Mouse (Mus musculus): ENCODE measurements at regions not wholly inside any gene's neighbourhood (a gene's known extent, or its start where the extent isn't known, plus 50 kb on each side); places are given as distances from the start of the nearest gene placed in this dataset.

DNA sequence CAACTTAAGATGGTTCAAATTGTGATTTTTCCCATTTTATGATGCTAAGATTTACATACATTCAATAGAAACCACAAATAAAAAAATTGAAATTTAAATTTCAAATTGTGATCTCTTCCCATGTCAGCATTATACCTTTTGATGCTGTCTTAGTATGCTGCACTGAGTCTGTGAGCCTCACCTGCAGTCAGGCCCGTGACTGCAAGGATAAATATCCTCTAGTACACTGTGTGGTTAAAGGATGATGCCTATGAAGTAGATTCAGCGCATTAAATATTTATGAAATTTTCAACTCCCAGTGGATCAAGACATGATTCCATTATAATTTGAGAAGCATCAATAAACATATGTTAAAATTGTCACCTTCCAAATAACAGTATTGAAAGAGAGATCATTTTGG lies 340.4 kb downstream of the Mllt3 start:
- WGBS, result 83% methylated on average over 2 of the region's 2 CpGs
- Histone ChIP-seq H3K36me3 (ENCODE audit: control insufficient read depth, insufficient read depth, low read length) (no peaks in the 10 kb centered on the region), H3K4me3 (ENCODE audit: low read depth, low read length) (no peak overlapping the region), H3K27me3 (ENCODE audit: control insufficient read depth, insufficient read depth, low read length) (no peaks in the 10 kb centered on the region), H3K4me1 (ENCODE audit: control insufficient read depth, insufficient read depth, insufficient read length, low read length) (no peaks in the 10 kb centered on the region), H3K27ac (ENCODE audit: insufficient read depth, low read depth, low read length) (no peak overlapping the region)
- TF ChIP-seq CTCF (IDR thresholded peaks at IDR 0.05; ENCODE audit: extremely low read depth, insufficient read length, insufficient replicate concordance, low read depth, low read length) (no peak), POLR2A (IDR thresholded peaks at IDR 0.05; ENCODE audit: low read depth, low read length) (no peak)

DNA sequence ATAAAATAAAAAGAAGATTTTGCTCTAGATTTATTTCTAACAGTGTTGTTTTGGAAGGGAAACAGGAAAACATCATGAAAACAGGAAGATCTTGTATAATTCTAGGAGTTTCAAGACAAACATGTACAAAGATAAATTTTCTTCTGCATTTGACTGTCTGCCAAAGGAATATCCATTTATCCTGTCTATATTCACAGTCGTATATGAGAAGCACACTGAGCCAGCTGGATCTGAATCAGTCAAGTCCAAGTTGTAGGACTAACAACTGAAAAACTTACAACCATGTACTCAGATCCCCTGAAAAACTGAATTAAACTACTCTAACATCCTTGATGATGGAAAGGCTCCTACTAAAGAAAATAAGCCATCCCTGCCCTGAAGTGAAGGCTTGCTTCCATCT lies 348.2 kb downstream of the Mllt3 start:
- Histone ChIP-seq H3K27me3 (ENCODE audit: control insufficient read depth, insufficient read depth, low read length) (no peaks in the 10 kb centered on the region), H3K36me3 (ENCODE audit: control insufficient read depth, insufficient read depth, low read length) (no peaks in the 10 kb centered on the region), H3K4me1 (ENCODE audit: control insufficient read depth, insufficient read depth, insufficient read length, low read length) (no peaks in the 10 kb centered on the region), H3K4me3 (ENCODE audit: low read depth, low read length) (no peak overlapping the region), H3K27ac (ENCODE audit: insufficient read depth, low read depth, low read length) (no peak overlapping the region)
- no peak for TF ChIP-seq POLR2A (IDR thresholded peaks at IDR 0.05; ENCODE audit: low read depth, low read length)
- no peak for TF ChIP-seq CTCF (IDR thresholded peaks at IDR 0.05; ENCODE audit: extremely low read depth, insufficient read length, insufficient replicate concordance, low read depth, low read length)
- 70% methylated on average over 1 of the region's 1 CpGs for WGBS

DNA sequence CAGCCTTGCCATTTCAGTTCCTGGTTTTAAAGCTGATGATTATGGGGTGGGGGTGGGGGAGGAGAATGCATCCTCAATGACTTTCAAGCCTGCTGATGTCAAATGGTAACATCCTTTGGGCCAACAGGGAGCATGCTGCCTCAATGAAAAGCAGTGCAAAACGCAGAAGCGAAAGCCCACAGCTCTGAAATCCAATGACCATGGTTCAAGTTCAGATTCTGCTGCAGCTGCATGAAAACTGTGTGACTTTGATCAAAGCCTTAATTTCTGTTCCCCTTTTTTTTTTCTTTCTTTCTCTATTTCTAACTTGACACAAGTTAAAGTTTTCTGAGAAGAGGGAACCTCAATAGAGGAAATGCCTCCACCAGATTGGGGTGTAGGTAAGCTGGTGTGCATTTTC lies 350.4 kb downstream of the Mllt3 start:
- Histone ChIP-seq H3K27ac (ENCODE audit: insufficient read depth, low read depth, low read length) (no peak overlapping the region), H3K4me1 (ENCODE audit: control insufficient read depth, insufficient read depth, insufficient read length, low read length) (no peaks in the 10 kb centered on the region), H3K27me3 (ENCODE audit: control insufficient read depth, insufficient read depth, low read length) (no peaks in the 10 kb centered on the region), H3K4me3 (ENCODE audit: low read depth, low read length) (no peak overlapping the region), H3K36me3 (ENCODE audit: control insufficient read depth, insufficient read depth, low read length) (no peaks in the 10 kb centered on the region)
- TF ChIP-seq POLR2A (IDR thresholded peaks at IDR 0.05; ENCODE audit: low read depth, low read length), result no peak
- TF ChIP-seq CTCF (IDR thresholded peaks at IDR 0.05; ENCODE audit: extremely low read depth, insufficient read length, insufficient replicate concordance, low read depth, low read length), result no peak
- 93% methylated on average over 2 of the region's 2 CpGs for WGBS

DNA sequence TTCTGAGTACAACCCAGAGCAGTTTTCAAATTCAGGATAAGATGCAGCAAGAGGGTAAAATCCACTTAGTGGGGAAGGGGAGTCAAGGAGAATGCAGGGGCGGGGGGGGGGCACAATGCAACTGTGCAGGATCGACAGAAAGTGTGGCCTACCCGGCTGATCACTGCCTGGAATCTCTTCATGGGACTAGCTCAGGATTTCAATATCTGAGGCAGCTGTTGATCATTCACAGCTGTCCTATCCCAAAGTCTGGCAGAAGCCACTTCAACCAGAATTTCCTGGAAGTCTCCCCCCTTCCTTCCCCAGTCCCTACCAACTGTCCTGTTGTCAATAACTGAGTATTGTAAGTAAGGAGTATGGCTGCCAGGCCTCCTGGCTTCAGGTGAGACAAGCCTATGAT lies 362.1 kb downstream of the Mllt3 start:
- WGBS, result 65% methylated on average over 3 of the region's 3 CpGs
- Histone ChIP-seq H3K27ac (ENCODE audit: insufficient read depth, low read depth, low read length) (no peak overlapping the region), H3K27me3 (ENCODE audit: control insufficient read depth, insufficient read depth, low read length) (no peaks in the 10 kb centered on the region), H3K4me3 (ENCODE audit: low read depth, low read length) (no peak overlapping the region), H3K4me1 (ENCODE audit: control insufficient read depth, insufficient read depth, insufficient read length, low read length) (peaks cover 4% of the 10 kb centered on the region; the same call in 1 of the 2 replicates), H3K36me3 (ENCODE audit: control insufficient read depth, insufficient read depth, low read length) (no peaks in the 10 kb centered on the region)
- TF ChIP-seq POLR2A (IDR thresholded peaks at IDR 0.05; ENCODE audit: low read depth, low read length) (no peak), CTCF (IDR thresholded peaks at IDR 0.05; ENCODE audit: extremely low read depth, insufficient read length, insufficient replicate concordance, low read depth, low read length) (no peak)

DNA sequence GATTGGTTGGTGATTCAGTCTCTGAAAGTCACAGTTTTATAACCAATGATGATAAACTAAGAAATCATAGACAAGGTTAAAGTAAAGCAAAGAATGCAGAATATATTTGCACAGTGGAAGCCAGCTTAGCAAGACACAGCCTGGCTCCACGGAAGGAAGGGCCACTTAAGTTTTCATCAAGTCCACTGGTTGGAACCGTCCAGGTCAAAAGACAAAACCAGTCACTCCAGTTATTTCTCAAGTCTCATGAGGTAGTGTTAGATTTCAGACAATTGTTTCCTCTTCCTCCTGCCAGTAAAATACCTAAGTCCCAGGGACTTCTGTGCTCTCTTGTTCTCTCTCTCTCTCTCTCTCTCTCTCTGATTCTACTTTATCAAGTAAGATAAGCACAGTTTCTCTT lies 363.0 kb downstream of the Mllt3 start:
- Histone ChIP-seq H3K27me3 (ENCODE audit: control insufficient read depth, insufficient read depth, low read length) (no peaks in the 10 kb centered on the region), H3K36me3 (ENCODE audit: control insufficient read depth, insufficient read depth, low read length) (no peaks in the 10 kb centered on the region), H3K4me3 (ENCODE audit: low read depth, low read length) (no peak overlapping the region), H3K27ac (ENCODE audit: insufficient read depth, low read depth, low read length) (no peak overlapping the region), H3K4me1 (ENCODE audit: control insufficient read depth, insufficient read depth, insufficient read length, low read length) (peaks cover 4% of the 10 kb centered on the region; the same call in 1 of the 2 replicates)
- TF ChIP-seq POLR2A (IDR thresholded peaks at IDR 0.05; ENCODE audit: low read depth, low read length) (no peak), CTCF (IDR thresholded peaks at IDR 0.05; ENCODE audit: extremely low read depth, insufficient read length, insufficient replicate concordance, low read depth, low read length) (no peak)
- WGBS, result 26% methylated on average over 2 of the region's 2 CpGs

DNA sequence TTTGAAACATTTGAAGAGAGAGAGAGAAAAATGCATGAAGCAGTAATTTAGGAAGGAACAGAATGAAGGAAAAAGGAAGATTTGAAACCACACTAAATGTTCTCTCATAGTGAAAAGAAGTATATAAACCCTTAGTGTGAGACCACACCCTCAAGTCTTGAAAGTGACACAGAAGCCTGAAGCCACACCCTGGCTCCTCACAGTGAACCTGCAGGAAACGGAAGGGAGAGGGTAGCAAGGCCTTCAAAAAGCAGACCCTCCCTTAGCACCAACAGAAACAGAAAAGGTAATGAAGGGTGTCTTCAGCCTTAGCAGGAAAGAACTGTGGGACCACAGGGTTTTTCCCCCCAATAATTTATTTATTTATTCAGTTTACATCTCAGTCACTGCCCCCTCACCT lies 363.7 kb downstream of the Mllt3 start:
- no peak for TF ChIP-seq POLR2A (IDR thresholded peaks at IDR 0.05; ENCODE audit: low read depth, low read length)
- no peak for TF ChIP-seq CTCF (IDR thresholded peaks at IDR 0.05; ENCODE audit: extremely low read depth, insufficient read length, insufficient replicate concordance, low read depth, low read length)
- Histone ChIP-seq H3K27me3 (ENCODE audit: control insufficient read depth, insufficient read depth, low read length) (no peaks in the 10 kb centered on the region), H3K27ac (ENCODE audit: insufficient read depth, low read depth, low read length) (no peak overlapping the region), H3K4me3 (ENCODE audit: low read depth, low read length) (no peak overlapping the region), H3K36me3 (ENCODE audit: control insufficient read depth, insufficient read depth, low read length) (no peaks in the 10 kb centered on the region), H3K4me1 (ENCODE audit: control insufficient read depth, insufficient read depth, insufficient read length, low read length) (peaks cover 4% of the 10 kb centered on the region; the same call in 1 of the 2 replicates)
- WGBS, result 35% methylated on average over 1 of the region's 1 CpGs

DNA sequence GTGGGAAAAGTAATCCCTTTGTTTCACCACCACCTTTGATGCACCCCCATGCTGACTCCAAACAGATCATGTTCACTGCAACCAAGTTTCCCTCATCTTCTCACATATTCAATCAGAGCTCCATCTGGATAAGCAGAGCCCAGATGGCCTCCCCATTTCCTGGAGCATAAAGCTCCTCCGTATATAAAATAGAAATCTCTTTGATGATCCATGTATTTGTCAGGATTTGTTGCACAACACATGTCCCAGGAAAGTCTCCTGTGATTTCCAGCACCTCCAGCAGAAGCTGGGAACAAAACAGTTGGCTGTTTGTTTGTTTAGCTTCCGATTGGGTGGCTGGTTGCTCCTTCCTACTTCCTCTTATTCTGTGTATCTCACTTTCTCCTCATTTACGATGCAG lies 364.9 kb downstream of the Mllt3 start:
- TF ChIP-seq POLR2A (IDR thresholded peaks at IDR 0.05; ENCODE audit: low read depth, low read length) (no peak), CTCF (IDR thresholded peaks at IDR 0.05; ENCODE audit: extremely low read depth, insufficient read length, insufficient replicate concordance, low read depth, low read length) (no peak)
- H3K4me1 ChIP-seq (ENCODE audit: control insufficient read depth, insufficient read depth, insufficient read length, low read length), result peaks cover 4% of the 10 kb centered on the region; the same call in 1 of the 2 replicates
- no peak overlapping the region for H3K4me3 ChIP-seq (ENCODE audit: low read depth, low read length)
- no peaks in the 10 kb centered on the region for H3K27me3 ChIP-seq (ENCODE audit: control insufficient read depth, insufficient read depth, low read length)
- 21% methylated on average over 3 of the region's 3 CpGs for WGBS
- no peak overlapping the region for H3K27ac ChIP-seq (ENCODE audit: insufficient read depth, low read depth, low read length)
- no peaks in the 10 kb centered on the region for H3K36me3 ChIP-seq (ENCODE audit: control insufficient read depth, insufficient read depth, low read length)
